In the genomic region with DNA sequence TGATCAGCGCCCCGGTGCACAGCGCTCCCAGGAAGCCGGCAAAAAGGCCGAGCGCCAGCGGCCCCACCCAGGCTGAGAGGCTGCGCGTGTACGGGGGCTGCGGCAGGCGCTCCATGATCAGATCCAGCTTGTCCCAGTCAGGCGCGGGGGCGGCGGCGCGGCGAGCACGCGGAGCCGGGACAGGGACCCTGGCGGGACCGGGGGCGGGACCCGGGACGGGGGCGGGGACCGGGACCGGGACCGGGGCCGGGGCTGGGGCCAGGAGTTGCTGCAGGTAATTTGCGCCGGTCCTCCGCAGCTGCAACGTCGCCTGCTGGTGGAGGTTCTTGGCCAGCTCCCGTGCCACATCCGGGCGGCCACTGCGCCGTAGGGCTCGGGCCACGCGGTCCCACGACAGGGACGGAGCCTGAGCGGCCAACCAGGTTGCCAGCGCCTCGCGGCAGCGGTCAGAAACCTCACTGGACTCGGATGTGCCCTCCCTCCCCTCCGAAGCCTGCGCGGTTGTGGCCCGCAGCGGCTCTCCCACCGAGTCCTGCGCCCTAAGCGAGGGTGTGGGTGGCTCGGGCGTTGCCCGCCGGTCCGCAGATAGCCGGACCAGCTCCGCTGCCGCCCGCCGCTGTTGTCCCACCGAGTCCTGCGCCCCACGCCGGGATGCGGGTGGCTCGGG, we compare ENCODE assay signal across 8 mouse cellular contexts. TPM values are rescaled to one million over a fixed set of nuclear protein-coding genes. Genes with fewer than 3 reads are reported as not detected.
DNase-seq lines count a peak whose midpoint lies in the region; ATAC-seq and TF ChIP-seq lines count a peak whose summit lies in the region.

No protein-coding gene starts in this region.

- H3K4me1 ChIP-seq in embryonic facial prominence, embryonic 11.5 days (ENCODE audit: control insufficient read depth, insufficient read depth, low read length) = peaks cover 9% of the 10 kb centered on the region; the same call in 1 of the 2 replicates
- peaks cover 5 to 14% of the 10 kb centered on the region in 2 experiments for H3K4me1 ChIP-seq in heart, embryonic 14.5 days (ENCODE audit: control insufficient read depth in 2 of 2, insufficient read depth in 2 of 2, low read length in 2 of 2)
- peaks cover 31% of the 10 kb centered on the region for H3K4me1 ChIP-seq in midbrain, embryonic 10.5 days
- peaks cover 14% of the 10 kb centered on the region for H3K4me1 ChIP-seq in stomach, embryonic 15.5 days

- WGBS in embryonic facial prominence, embryonic 11.5 days = under 1% methylated on average over 57 of the region's 77 CpGs
- WGBS in heart, embryonic 14.5 days = under 1% methylated on average over 59 of the region's 77 CpGs
- under 1% methylated on average over 77 of the region's 77 CpGs for WGBS in midbrain, embryonic 10.5 days
- WGBS in stomach, embryonic 15.5 days = under 1% methylated on average over 64 of the region's 77 CpGs

- peak overlapping the region; percentile 10; the same call in 1 of the 2 replicates for H3K27ac ChIP-seq in layer of hippocampus, adult 2 months
- H3K27ac ChIP-seq in embryonic facial prominence, embryonic 11.5 days (replicated peaks; ENCODE audit: low read depth, low read length) = no peak overlapping the region
- no peak overlapping the region for H3K27ac ChIP-seq in heart, embryonic 14.5 days (replicated peaks in 1 of 2; ENCODE audit: control insufficient read depth in 1 of 2, insufficient read depth in 1 of 2, low read depth in 2 of 2, low read length in 2 of 2)
- peak overlapping the region; percentile 78 for H3K27ac ChIP-seq in midbrain, embryonic 10.5 days (replicated peaks)
- no peak overlapping the region for H3K27ac ChIP-seq in stomach, embryonic 15.5 days

- peak overlapping the region; percentile 94 for H3K4me2 ChIP-seq in embryonic facial prominence, embryonic 11.5 days (ENCODE audit: low read depth, low read length)
- H3K4me2 ChIP-seq in heart, embryonic 14.5 days (ENCODE audit: low read length) = peak overlapping the region; percentile 93
- H3K4me2 ChIP-seq in stomach, embryonic 15.5 days = peak overlapping the region; percentile 94

- H3K27me3 ChIP-seq in embryonic facial prominence, embryonic 11.5 days (ENCODE audit: control insufficient read depth, insufficient read depth, low read length) = peaks cover 24% of the 10 kb centered on the region
- peaks cover 94% of the 10 kb centered on the region for H3K27me3 ChIP-seq in heart, embryonic 14.5 days (ENCODE audit: control insufficient read depth, insufficient read depth, low read length)
- H3K27me3 ChIP-seq in midbrain, embryonic 10.5 days (ENCODE audit: low read depth, poor library complexity, severe bottlenecking) = peaks cover 96% of the 10 kb centered on the region
- peaks cover 60% of the 10 kb centered on the region for H3K27me3 ChIP-seq in stomach, embryonic 15.5 days (replicated peaks)

- DNase-seq in layer of hippocampus, adult 2 months (ENCODE audit: low spot score in 2 of 2) = peak; percentile 30 to 48
- DNase-seq in layer of hippocampus, adult 9-11 months = no peak
- peak; percentile 37 for DNase-seq in embryonic facial prominence, embryonic 11.5 days (ENCODE audit: low spot score)
- DNase-seq in layer of hippocampus, postnatal 10 days (ENCODE audit: low spot score in 2 of 2) = peak; percentile 39 to 48
- peak; percentile 71 for DNase-seq in midbrain, embryonic 10.5 days (ENCODE audit: low spot score)

- ATAC-seq in embryonic facial prominence, embryonic 11.5 days (replicated peaks; ENCODE audit: insufficient number of reproducible peaks, low FRiP score, low TSS enrichment, low read depth) = 0 out of 2 replicates have a peak, but pooled peaks have one; percentile 32
- 0 out of 2 replicates have a peak, but pooled peaks have one; percentile 15 for ATAC-seq in heart, embryonic 14.5 days (ENCODE audit: insufficient number of reproducible peaks, insufficient read depth, low FRiP score, low read depth)
- no peak; the same call in 1 of the 2 replicates for ATAC-seq in stomach, embryonic 15.5 days (ENCODE audit: insufficient read depth, low FRiP score, low read depth)
- no peak for ATAC-seq in activated CD4-positive, CD25-positive, alpha-beta regulatory T cell, adult 4 months

- peak overlapping the region; percentile 60 for H3K4me3 ChIP-seq in layer of hippocampus, adult 2 months
- H3K4me3 ChIP-seq in embryonic facial prominence, embryonic 11.5 days (ENCODE audit: low read depth, low read length) = peak overlapping the region; percentile 37
- peak overlapping the region; percentile 44 to 49 for H3K4me3 ChIP-seq in heart, embryonic 14.5 days (ENCODE audit: control insufficient read depth in 1 of 2, insufficient read depth in 1 of 2, low read depth in 1 of 2, low read length in 2 of 2)
- H3K4me3 ChIP-seq in midbrain, embryonic 10.5 days = peak overlapping the region; percentile 67
- peak overlapping the region; percentile 44 for H3K4me3 ChIP-seq in stomach, embryonic 15.5 days (replicated peaks)

- TF ChIP-seq CTCF in layer of hippocampus, adult 2 months (conservative IDR thresholded peaks at IDR 0.05) = peak; percentile 18; the same call in 1 of the 2 replicates

- no peaks in the 10 kb centered on the region for H3K9me3 ChIP-seq in embryonic facial prominence, embryonic 11.5 days (replicated peaks; ENCODE audit: control insufficient read depth, low read length)
- no peaks in the 10 kb centered on the region for H3K9me3 ChIP-seq in heart, embryonic 14.5 days (ENCODE audit: control insufficient read depth, low read length)
- no peaks in the 10 kb centered on the region for H3K9me3 ChIP-seq in midbrain, embryonic 10.5 days (replicated peaks)
- H3K9me3 ChIP-seq in stomach, embryonic 15.5 days = no peaks in the 10 kb centered on the region

- H3K36me3 ChIP-seq in embryonic facial prominence, embryonic 11.5 days (replicated peaks; ENCODE audit: control insufficient read depth, insufficient read depth, low read depth, low read length) = no peaks in the 10 kb centered on the region
- 0 out of 2 replicates have a peak, but pooled peaks cover 2% of the 10 kb centered on the region for H3K36me3 ChIP-seq in heart, embryonic 14.5 days (ENCODE audit: control insufficient read depth, insufficient read depth, low read length)
- H3K36me3 ChIP-seq in midbrain, embryonic 10.5 days = peaks cover 21% of the 10 kb centered on the region
- H3K36me3 ChIP-seq in stomach, embryonic 15.5 days = no peaks in the 10 kb centered on the region

- peak overlapping the region; percentile 52 for H3K9ac ChIP-seq in embryonic facial prominence, embryonic 11.5 days (replicated peaks; ENCODE audit: low read length)
- peak overlapping the region; percentile 64 for H3K9ac ChIP-seq in heart, embryonic 14.5 days (ENCODE audit: low read length)
- peak overlapping the region; percentile 40; the same call in 1 of the 2 replicates for H3K9ac ChIP-seq in stomach, embryonic 15.5 days

RNA-seq across cellular contexts. Expression of a gene that starts 0.5 kb away (rescaled TPM):
- not detected for total RNA-seq in layer of hippocampus, adult 2 months (2021)
- not detected in 2 replicates for polyA plus RNA-seq in embryonic facial prominence, embryonic 11.5 days (2014; fragmentation: Nextera tagmentation; extraction: Ambion mirVana)
- polyA plus RNA-seq in heart, embryonic 14.5 days (2014; fragmentation: Nextera tagmentation; extraction: Ambion mirVana) = not detected in 2 replicates
- not detected for total RNA-seq in layer of hippocampus, postnatal 10 days (2021)
- polyA plus RNA-seq in midbrain, embryonic 10.5 days (2016; fragmentation: Nextera tagmentation; extraction: Ambion mirVana) = not detected in 2 replicates
- polyA plus RNA-seq in stomach, embryonic 15.5 days (2015; fragmentation: Nextera tagmentation; extraction: Ambion mirVana) = not detected in 2 replicates
- polyA plus RNA-seq in activated CD4-positive, CD25-positive, alpha-beta regulatory T cell, adult 4 months (2017; shearing (Covaris generic)) = not detected

RNA-seq across cellular contexts. Expression of a gene that starts 31.7 kb away (rescaled TPM):
- 1 to 10 TPM; 1.1 to 1.7 TPM for total RNA-seq in layer of hippocampus, adult 2 months (2021)
- 0.72 and 0.81 TPM in 2 replicates for polyA plus RNA-seq in embryonic facial prominence, embryonic 11.5 days (2014; fragmentation: Nextera tagmentation; extraction: Ambion mirVana)
- polyA plus RNA-seq in heart, embryonic 14.5 days (2014; fragmentation: Nextera tagmentation; extraction: Ambion mirVana) = 0.20 and 0.26 TPM in 2 replicates
- total RNA-seq in layer of hippocampus, postnatal 10 days (2021) = 1 to 10 TPM; 1.1 to 1.2 TPM
- polyA plus RNA-seq in midbrain, embryonic 10.5 days (2016; fragmentation: Nextera tagmentation; extraction: Ambion mirVana) = 0.88 and 1.7 TPM in 2 replicates
- 0.19 and 0.21 TPM in 2 replicates for polyA plus RNA-seq in stomach, embryonic 15.5 days (2015; fragmentation: Nextera tagmentation; extraction: Ambion mirVana)
- polyA plus RNA-seq in activated CD4-positive, CD25-positive, alpha-beta regulatory T cell, adult 4 months (2017; shearing (Covaris generic)) = not detected

Comparison
In these comparisons a context has a peak if more than half of its experiments do, and no peak if none do; other contexts are left out.
1. H3K27ac ChIP-seq: peak in layer of hippocampus, adult 2 months (single experiment) and midbrain, embryonic 10.5 days (single experiment); none in embryonic facial prominence, embryonic 11.5 days (single experiment), heart, embryonic 14.5 days (0 of 2) and stomach, embryonic 15.5 days (single experiment).
2. ATAC-seq: peak in embryonic facial prominence, embryonic 11.5 days (single experiment) and heart, embryonic 14.5 days (single experiment); none in stomach, embryonic 15.5 days (single experiment) and activated CD4-positive, CD25-positive, alpha-beta regulatory T cell, adult 4 months (single experiment).
3. Peak in every context shown above with its lines, with median percentiles within 50 percentile points of each other: H3K4me3 ChIP-seq, H3K4me2 ChIP-seq and H3K9ac ChIP-seq.